Mouse (Mus musculus) kidney, adult 2 months (tissue): ENCODE measurements around the gene Gabpa. TPM values are rescaled to one million over a fixed set of nuclear protein-coding genes. Genes with fewer than 3 reads are reported as not detected.

Source experiments
- DNase-seq: peaks from one replicate; pipeline ENCODE4 v3.0.0; 2021
- H3K27ac ChIP-seq: fragments of 200-500 bp; 2 replicates; pipeline ENCODE4 v1.5.1; 2012; ENCODE audit warnings: low read depth, low read length, control low read depth, inconsistent platforms; ENCODE audit not compliant: insufficient read depth
- H3K27me3 ChIP-seq: fragments of 200-500 bp; replicated peaks from 2 replicates; pipeline ENCODE4 v1.6.1; 2012; ENCODE audit warnings: mild to moderate bottlenecking, moderate library complexity, low read length, inconsistent platforms; ENCODE audit not compliant: control insufficient read depth, insufficient read depth
- H3K36me3 ChIP-seq: fragments of 200-500 bp; 2 replicates; pipeline ENCODE4 v1.6.1; 2012; ENCODE audit warnings: mild to moderate bottlenecking, moderate library complexity, low read length, inconsistent platforms; ENCODE audit not compliant: control insufficient read depth, insufficient read depth
- H3K4me1 ChIP-seq: fragments of 200-500 bp; 2 replicates; pipeline ENCODE4 v1.6.1; 2011; ENCODE audit warnings: low read length; ENCODE audit not compliant: control insufficient read depth, insufficient read depth
- H3K4me3 ChIP-seq: fragments of 200-500 bp; 2 replicates; pipeline ENCODE4 v1.5.1; 2011; ENCODE audit warnings: mild to moderate bottlenecking, low read depth, low read length, control low read depth; ENCODE audit not compliant: insufficient read depth
- CTCF ChIP-seq: fragments of 200-500 bp; conservative IDR thresholded peaks from 2 replicates; pipeline ENCODE4 v1.5.1; 2011; ENCODE audit warnings: low read depth, mild to moderate bottlenecking, control low read depth, low read length, moderate library complexity, mixed read lengths; ENCODE audit not compliant: insufficient read depth, insufficient read length
- POLR2A ChIP-seq: fragments of 200-500 bp; IDR thresholded peaks from one replicate; pipeline ENCODE4 v1.6.1; 2011; ENCODE audit warnings: low read depth, low read length, control low read depth
- WGBS: fragments of 180-500 bp; shearing (Covaris S2); methylation state at CpG from one replicate; pipeline ENCODE4 v1.1.7; 2018; 5-methylcytosine and 5-hydroxymethylcytosine counted together
- polyA plus RNA-seq: library from polyadenylated mRNA; depleted of rRNA; stranded (reverse); fragments of >200 nt; gene quantifications from 2 replicates; pipeline ENCODE4 v1.2.3, GENCODE M21; 2012; rRNA removed

The Gabpa gene
- polyA plus RNA-seq, 1 experiment: 11.0 TPM

DNA sequence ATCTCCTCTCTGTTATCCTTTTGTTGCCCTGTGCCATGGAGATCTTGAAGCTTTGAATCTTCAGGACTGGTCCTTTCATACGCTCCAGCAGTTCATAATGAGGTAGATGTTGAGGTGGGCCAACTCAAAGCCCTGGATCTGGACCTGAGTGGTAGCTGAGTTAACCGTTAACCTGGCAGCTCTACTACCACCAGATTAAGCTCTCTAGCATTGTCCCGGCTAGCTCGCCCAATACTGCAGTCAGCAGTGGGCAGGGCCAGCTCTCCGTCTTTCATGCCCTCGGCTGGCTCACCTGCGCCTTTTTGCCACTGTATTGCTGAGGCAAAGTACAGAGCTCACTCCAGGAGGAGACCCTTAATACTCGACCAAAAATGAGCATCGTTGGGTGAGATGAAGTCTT is 46.4 kb downstream of the Gabpa start:
- no peak overlapping the region for H3K4me3 ChIP-seq
- TF ChIP-seq CTCF: no peak
- no peak for TF ChIP-seq POLR2A
- WGBS: 51% methylated on average over 9 of the region's 9 CpGs

GRCm38 (mm10) chr16:84881754-84882321 is 47.1 kb downstream of the Gabpa start:
- H3K27me3 ChIP-seq: no peaks in the 10 kb centered on the region
- 91% methylated on average over 7 of the region's 8 CpGs for WGBS
- no peaks in the 10 kb centered on the region for H3K4me1 ChIP-seq
- TF ChIP-seq CTCF: no peak
- no peak for TF ChIP-seq POLR2A
- H3K4me3 ChIP-seq: no peak overlapping the region
- H3K27ac ChIP-seq: no peak overlapping the region
- DNase-seq: no peak
- no peaks in the 10 kb centered on the region for H3K36me3 ChIP-seq

More for the DNA sequence above, 46.4 kb downstream of the Gabpa start:
- DNase-seq: no peak
- Histone ChIP-seq H3K36me3 (no peaks in the 10 kb centered on the region), H3K27ac (no peak overlapping the region), H3K27me3 (no peaks in the 10 kb centered on the region), H3K4me1 (no peaks in the 10 kb centered on the region)

GRCm38 (mm10) chr16:84884572-84884971 is 49.8 kb downstream of the Gabpa start:
- DNase-seq: no peak
- Histone ChIP-seq H3K27ac (no peak overlapping the region), H3K4me1 (no peaks in the 10 kb centered on the region), H3K36me3 (no peaks in the 10 kb centered on the region), H3K4me3 (no peak overlapping the region), H3K27me3 (no peaks in the 10 kb centered on the region)
- TF ChIP-seq POLR2A (no peak), CTCF (no peak)
- WGBS: 82% methylated on average over 8 of the region's 8 CpGs

GRCm38 (mm10) chr16:84902995-84903394 is 68.3 kb downstream of the Gabpa start:
- Histone ChIP-seq H3K36me3 (no peaks in the 10 kb centered on the region), H3K27ac (no peak overlapping the region), H3K27me3 (no peaks in the 10 kb centered on the region), H3K4me1 (no peaks in the 10 kb centered on the region), H3K4me3 (no peak overlapping the region)
- no peak for DNase-seq
- 94% methylated on average over 4 of the region's 4 CpGs for WGBS
- no peak for TF ChIP-seq POLR2A

GRCm38 (mm10) chr16:84911477-84912165 is 76.9 kb downstream of the Gabpa start:
- Histone ChIP-seq H3K27me3 (no peaks in the 10 kb centered on the region), H3K27ac (no peak overlapping the region), H3K4me1 (no peaks in the 10 kb centered on the region), H3K36me3 (no peaks in the 10 kb centered on the region), H3K4me3 (no peak overlapping the region)
- WGBS: 93% methylated on average over 8 of the region's 8 CpGs
- TF ChIP-seq POLR2A: no peak
- no peak for DNase-seq

Other genes with a start within 250 kb of the Gabpa start
- 26.6 and 34.1 TPM in 2 replicates for gene Mrpl39, start 99.2 kb upstream of the Gabpa start, polyA plus RNA-seq
- 5.0 and 6.1 TPM in 2 replicates for gene Jam2, start 60.8 kb upstream of the Gabpa start, polyA plus RNA-seq
- gene Atp5j, start 700 bp downstream of the Gabpa start, polyA plus RNA-seq: 345 and 434 TPM in 2 replicates